Mouse (Mus musculus) small intestine, adult 2 months (tissue): Measurements from ENCODE around the gene Cp.

Source experiments
- CTCF ChIP-seq: fragments of 200-500 bp; IDR thresholded peaks from 2 replicates; pipeline ENCODE4 v1.5.1; 2012; ENCODE audit warnings: low read depth, mild to moderate bottlenecking, control low read depth, inconsistent platforms, low read length, moderate library complexity, mixed read lengths; ENCODE audit not compliant: insufficient replicate concordance, insufficient read length; ENCODE audit errors: extremely low read depth
- POLR2A ChIP-seq: fragments of 200-500 bp; IDR thresholded peaks from 2 replicates; pipeline ENCODE4 v1.6.1; 2012; ENCODE audit warnings: low read depth, mild to moderate bottlenecking, control low read depth, inconsistent platforms, low read length, moderate library complexity

DNA sequence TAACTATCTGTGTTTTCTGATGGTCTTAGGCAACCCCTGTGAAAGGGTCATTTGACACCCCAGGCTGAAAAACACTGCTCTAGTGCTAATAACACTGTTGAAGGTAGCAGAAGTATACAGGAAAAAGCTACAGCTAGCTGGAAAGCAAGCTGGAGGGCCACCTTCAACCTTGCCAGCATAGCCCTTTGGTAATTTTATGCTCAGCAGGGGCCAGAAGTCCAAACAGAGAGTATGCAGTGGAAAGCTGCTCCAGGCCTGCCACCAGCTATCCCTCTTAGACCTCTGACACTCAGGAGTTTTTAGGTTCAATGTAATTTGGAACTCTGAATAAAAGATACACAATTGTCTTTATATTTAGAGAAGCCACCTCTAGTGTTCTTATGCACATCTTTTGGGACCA is 26.0 kb downstream of the Cp start:
- TF ChIP-seq POLR2A (no peak), CTCF (no peak)
